Mouse (Mus musculus): ENCODE results near the gene Ubxn4.

GRCm38 (mm10) chr1:128194011-128194410, 49.8 kb upstream of the Ubxn4 start:
- TF ChIP-seq GATA1 (IDR thresholded peaks at IDR 0.05; ENCODE audit: low read length) (no peak), TAL1 (IDR thresholded peaks at IDR 0.05; ENCODE audit: low read length) (no peak)
